Mouse (Mus musculus) kidney, adult 2 months (tissue): ENCODE measurements around the gene Atg13.

Source experiments
- CTCF ChIP-seq: fragments of 200-500 bp; conservative IDR thresholded peaks from 2 replicates; pipeline ENCODE4 v1.5.1; 2011; ENCODE audit warnings: low read depth, mild to moderate bottlenecking, control low read depth, low read length, moderate library complexity, mixed read lengths; ENCODE audit not compliant: insufficient read depth, insufficient read length
- POLR2A ChIP-seq: fragments of 200-500 bp; IDR thresholded peaks from one replicate; pipeline ENCODE4 v1.6.1; 2011; ENCODE audit warnings: low read depth, low read length, control low read depth

GRCm38 (mm10) chr2:91666386-91666910, 43.9 kb downstream of the Atg13 start:
- no peak for TF ChIP-seq CTCF
- no peak for TF ChIP-seq POLR2A
